Mouse (Mus musculus) small intestine, adult 2 months (tissue): ENCODE measurements around the gene Snd1. TPM values are rescaled to one million over a fixed set of nuclear protein-coding genes. Genes with fewer than 3 reads are reported as not detected.
"Not testable (repeated sequence)": the region's sequence is repeated elsewhere in the genome, so short reads cannot be mapped to it uniquely, and the experiment has no call there.

Experiments used
- H3K27ac ChIP-seq: fragments of 200-500 bp; 2 replicates; pipeline ENCODE4 v1.5.1; 2012; ENCODE audit warnings: low read depth, low read length, control low read depth, inconsistent platforms; ENCODE audit not compliant: insufficient read depth
- H3K27me3 ChIP-seq: fragments of 200-500 bp; 2 replicates; pipeline ENCODE4 v1.6.1; 2012; ENCODE audit warnings: mild to moderate bottlenecking, moderate library complexity, low read length, inconsistent platforms; ENCODE audit not compliant: control insufficient read depth, insufficient read depth
- H3K36me3 ChIP-seq: fragments of 200-500 bp; 2 replicates; pipeline ENCODE4 v1.6.1; 2012; ENCODE audit warnings: mild to moderate bottlenecking, low read length, control low read depth, inconsistent platforms; ENCODE audit not compliant: control insufficient read depth, insufficient read depth
- H3K4me1 ChIP-seq: fragments of 200-500 bp; 2 replicates; pipeline ENCODE4 v1.6.1; 2012; ENCODE audit warnings: low read length, inconsistent platforms, mixed read lengths; ENCODE audit not compliant: control insufficient read depth, insufficient read depth, insufficient read length
- H3K4me3 ChIP-seq: fragments of 200-500 bp; 2 replicates; pipeline ENCODE4 v1.5.1; 2012; ENCODE audit warnings: low read depth, mild to moderate bottlenecking, control low read depth, inconsistent platforms, low read length, moderate library complexity
- CTCF ChIP-seq: fragments of 200-500 bp; IDR thresholded peaks from 2 replicates; pipeline ENCODE4 v1.5.1; 2012; ENCODE audit warnings: low read depth, mild to moderate bottlenecking, control low read depth, inconsistent platforms, low read length, moderate library complexity, mixed read lengths; ENCODE audit not compliant: insufficient replicate concordance, insufficient read length; ENCODE audit errors: extremely low read depth
- POLR2A ChIP-seq: fragments of 200-500 bp; IDR thresholded peaks from 2 replicates; pipeline ENCODE4 v1.6.1; 2012; ENCODE audit warnings: low read depth, mild to moderate bottlenecking, control low read depth, inconsistent platforms, low read length, moderate library complexity
- WGBS: fragments of 180-500 bp; shearing (Covaris S2); methylation state at CpG from one replicate; pipeline ENCODE4 v1.1.7; 2018; 5-methylcytosine and 5-hydroxymethylcytosine counted together
- polyA plus RNA-seq: library from polyadenylated mRNA; depleted of rRNA; stranded (reverse); fragments of >200 nt; gene quantifications from 2 replicates; pipeline ENCODE4 v1.2.3, GENCODE M21; 2012

Snd1 gene
- polyA plus RNA-seq, 1 experiment, result 77.7 TPM

GRCm38 (mm10) chr6:28519426-28519825 is 44.5 kb downstream of the Snd1 start:
- no peaks in the 10 kb centered on the region for H3K4me1 ChIP-seq
- no peak overlapping the region for H3K4me3 ChIP-seq
- no peaks in the 10 kb centered on the region for H3K27me3 ChIP-seq
- TF ChIP-seq POLR2A, result no peak
- TF ChIP-seq CTCF, result no peak
- H3K36me3 ChIP-seq, result peaks cover 43% of the 10 kb centered on the region
- no peak overlapping the region for H3K27ac ChIP-seq
- WGBS, result 53% methylated on average over 8 of the region's 8 CpGs

DNA sequence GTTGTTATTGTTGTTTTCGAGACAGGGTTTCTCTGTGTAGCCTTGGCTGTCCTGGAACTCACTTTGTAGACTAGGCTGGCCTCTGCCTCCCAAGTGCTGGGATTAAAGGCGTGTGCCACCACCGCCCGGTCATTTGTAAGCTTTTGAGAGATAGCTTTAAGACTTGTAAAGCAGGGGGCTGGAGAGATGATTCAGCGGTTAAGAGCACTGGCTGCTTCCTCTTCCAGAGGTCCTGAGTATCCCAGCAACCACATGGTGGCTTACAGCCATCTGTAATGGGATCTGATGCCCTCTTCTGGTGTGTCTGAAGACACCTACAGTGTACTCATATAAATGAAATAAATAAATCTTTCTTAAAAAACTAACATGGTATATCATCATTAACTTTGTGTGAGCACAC is 45.8 kb downstream of the Snd1 start:
- H3K27me3 ChIP-seq, H3K4me1 ChIP-seq, H3K4me3 ChIP-seq, H3K27ac ChIP-seq: not testable (repeated sequence)
- peaks cover 46% of the 10 kb centered on the region for H3K36me3 ChIP-seq
- WGBS, result 76% methylated on average over 5 of the region's 5 CpGs

GRCm38 (mm10) chr6:28521416-28521815 is 46.5 kb downstream of the Snd1 start:
- WGBS, result 84% methylated on average over 1 of the region's 1 CpGs
- TF ChIP-seq POLR2A (no peak), CTCF (no peak)
- no peak overlapping the region for H3K4me3 ChIP-seq
- H3K27ac ChIP-seq, result no peak overlapping the region
- no peaks in the 10 kb centered on the region for H3K4me1 ChIP-seq
- peaks cover 47% of the 10 kb centered on the region for H3K36me3 ChIP-seq
- H3K27me3 ChIP-seq, result no peaks in the 10 kb centered on the region

DNA sequence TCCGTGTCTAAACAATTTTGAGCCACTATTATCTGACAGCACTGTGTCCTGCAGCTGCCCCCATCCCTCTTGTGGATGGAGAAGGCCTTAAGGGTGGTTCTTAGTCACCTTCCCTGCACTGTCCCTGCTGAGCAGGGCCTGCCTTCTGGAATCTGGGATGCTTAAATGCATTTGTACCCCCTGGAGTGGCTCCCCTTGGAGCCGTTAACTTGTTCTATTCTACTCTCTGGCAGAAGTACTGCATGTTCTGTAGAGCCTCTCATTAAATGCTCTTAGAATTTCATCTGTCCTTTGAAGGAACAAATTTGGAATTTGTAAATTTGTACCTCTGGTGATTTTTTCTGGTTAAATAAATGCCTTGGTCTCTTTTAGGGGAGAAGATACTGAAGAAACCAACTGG is 50.6 kb downstream of the Snd1 start:
- Histone ChIP-seq H3K36me3 (peaks cover 69% of the 10 kb centered on the region), H3K4me3 (no peak overlapping the region), H3K4me1 (no peaks in the 10 kb centered on the region), H3K27ac (no peak overlapping the region), H3K27me3 (no peaks in the 10 kb centered on the region)
- TF ChIP-seq CTCF (no peak), POLR2A (no peak)
- 89% methylated on average over 2 of the region's 2 CpGs for WGBS

GRCm38 (mm10) chr6:28527459-28527858 is 52.5 kb downstream of the Snd1 start:
- Histone ChIP-seq H3K4me1 (no peaks in the 10 kb centered on the region), H3K27ac (no peak overlapping the region), H3K27me3 (no peaks in the 10 kb centered on the region), H3K36me3 (peaks cover 70% of the 10 kb centered on the region), H3K4me3 (no peak overlapping the region)
- no peak for TF ChIP-seq CTCF
- TF ChIP-seq POLR2A, result no peak
- 91% methylated on average over 10 of the region's 10 CpGs for WGBS

DNA sequence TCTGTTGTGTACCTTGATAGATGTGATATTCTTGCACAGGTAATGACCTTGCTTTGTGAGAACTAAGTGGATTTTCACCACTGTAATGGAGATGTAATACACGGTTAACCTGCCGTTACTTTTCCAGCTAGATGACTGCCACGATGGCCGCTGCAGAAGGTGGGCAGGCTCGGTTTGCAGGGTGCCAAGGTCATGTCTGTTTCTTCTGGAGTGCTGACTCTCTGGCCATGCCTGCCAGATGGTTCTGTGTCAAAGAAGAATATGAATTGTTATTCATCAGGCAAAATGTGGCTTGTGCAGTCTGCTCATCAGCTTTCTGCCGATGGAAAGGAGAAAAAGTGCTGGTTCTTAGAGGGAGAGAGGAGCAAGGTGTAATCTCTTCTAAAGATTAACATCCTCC is 53.3 kb downstream of the Snd1 start:
- Histone ChIP-seq H3K4me1 (no peaks in the 10 kb centered on the region), H3K4me3 (no peak overlapping the region), H3K27ac (no peak overlapping the region), H3K27me3 (no peaks in the 10 kb centered on the region), H3K36me3 (peaks cover 68% of the 10 kb centered on the region)
- TF ChIP-seq POLR2A (no peak), CTCF (no peak)
- WGBS, result 84% methylated on average over 6 of the region's 6 CpGs

GRCm38 (mm10) chr6:28536464-28536863 is 61.5 kb downstream of the Snd1 start:
- WGBS, result 92% methylated on average over 5 of the region's 5 CpGs
- Histone ChIP-seq H3K4me1 (no peaks in the 10 kb centered on the region), H3K36me3 (peaks cover 36% of the 10 kb centered on the region), H3K27ac (no peak overlapping the region), H3K4me3 (no peak overlapping the region), H3K27me3 (no peaks in the 10 kb centered on the region)
- TF ChIP-seq CTCF (no peak), POLR2A (no peak)

GRCm38 (mm10) chr6:28537851-28538527 is 63.0 kb downstream of the Snd1 start:
- WGBS, result 73% methylated on average over 10 of the region's 10 CpGs
- Histone ChIP-seq H3K36me3 (peaks cover 42% of the 10 kb centered on the region), H3K27ac (no peak overlapping the region), H3K27me3 (no peaks in the 10 kb centered on the region), H3K4me1 (no peaks in the 10 kb centered on the region), H3K4me3 (no peak overlapping the region)
- TF ChIP-seq CTCF (no peak), POLR2A (no peak)
